Mouse (Mus musculus) stomach, embryonic 15.5 days (tissue): ENCODE data around the gene Rasgrp3. TPM values are rescaled to one million over a fixed set of nuclear protein-coding genes. Genes with fewer than 3 reads are reported as not detected.
"Not testable (repeated sequence)": the region's sequence is repeated elsewhere in the genome, so short reads cannot be mapped to it uniquely, and the experiment has no call there.

Source experiments
- ATAC-seq: fragments of 200-750 bp; cut with Nextera tagmentation; 2 replicates; pipeline ENCODE4 v1.8.0; 2017; ENCODE audit warnings: low read depth, moderate number of reproducible peaks, moderate TSS enrichment; ENCODE audit not compliant: insufficient read depth, low FRiP score
- H3K27ac ChIP-seq: fragments of 300-500 bp; sonication (generic); 2 replicates; pipeline ENCODE4 v1.5.1; 2015; ENCODE audit warnings: mild to moderate bottlenecking, inconsistent platforms
- H3K27me3 ChIP-seq: fragments of 300-500 bp; sonication (generic); replicated peaks from 2 replicates; pipeline ENCODE4 v1.6.1; 2015; ENCODE audit warnings: inconsistent platforms
- H3K36me3 ChIP-seq: fragments of 300-500 bp; sonication (generic); 2 replicates; pipeline ENCODE4 v1.6.1; 2015; ENCODE audit warnings: inconsistent platforms
- H3K4me1 ChIP-seq: fragments of 300-500 bp; sonication (generic); 2 replicates; pipeline ENCODE4 v1.6.1; 2015; ENCODE audit warnings: inconsistent platforms
- H3K4me2 ChIP-seq: fragments of 300-500 bp; sonication (generic); 2 replicates; pipeline ENCODE4 v1.6.1; 2015; ENCODE audit warnings: mild to moderate bottlenecking, inconsistent platforms
- H3K4me3 ChIP-seq: fragments of 300-500 bp; sonication (generic); replicated peaks from 2 replicates; pipeline ENCODE4 v1.5.1; 2015; ENCODE audit warnings: inconsistent platforms
- H3K9ac ChIP-seq: fragments of 300-500 bp; sonication (generic); 2 replicates; pipeline ENCODE4 v1.6.1; 2015; ENCODE audit warnings: inconsistent platforms
- H3K9me3 ChIP-seq: fragments of 300-500 bp; sonication (generic); 2 replicates; pipeline ENCODE4 v1.6.1; 2016; ENCODE audit warnings: inconsistent platforms
- WGBS: fragments of 180-500 bp; shearing (Covaris S2); methylation state at CpG from one replicate; pipeline ENCODE4 v1.1.7; 2015; 5-methylcytosine and 5-hydroxymethylcytosine counted together
- polyA plus RNA-seq: library from polyadenylated mRNA; unstranded; fragments of >200 nt; fragmentation: Nextera tagmentation; extraction: Ambion mirVana; gene quantifications from 2 replicates; pipeline ENCODE4 v1.2.1, GENCODE M21; 2015

Rasgrp3 gene
- polyA plus RNA-seq, 1 experiment from 2014 or later: 15.2 TPM

GRCm38 (mm10) chr17:75439062-75439461 is 3.4 kb downstream of the Rasgrp3 start:
- no peaks in the 10 kb centered on the region for H3K4me1 ChIP-seq
- no peaks in the 10 kb centered on the region for H3K36me3 ChIP-seq
- no peak for ATAC-seq
- 83% methylated on average over 14 of the region's 14 CpGs for WGBS
- H3K4me2 ChIP-seq: no peak overlapping the region
- H3K4me3 ChIP-seq: no peak overlapping the region
- no peak overlapping the region for H3K27ac ChIP-seq
- H3K27me3 ChIP-seq: no peaks in the 10 kb centered on the region
- no peak overlapping the region for H3K9ac ChIP-seq
- no peaks in the 10 kb centered on the region for H3K9me3 ChIP-seq

GRCm38 (mm10) chr17:75440619-75441018 is 4.9 kb downstream of the Rasgrp3 start:
- no peaks in the 10 kb centered on the region for H3K36me3 ChIP-seq
- H3K9ac ChIP-seq: no peak overlapping the region
- no peak overlapping the region for H3K4me2 ChIP-seq
- H3K4me1 ChIP-seq: no peaks in the 10 kb centered on the region
- whole genome bisulfite sequencing: 39% methylated on average over 7 of the region's 7 CpGs
- no peak overlapping the region for H3K4me3 ChIP-seq
- H3K27ac ChIP-seq: no peak overlapping the region
- no peaks in the 10 kb centered on the region for H3K27me3 ChIP-seq
- ATAC-seq: no peak
- H3K9me3 ChIP-seq: no peaks in the 10 kb centered on the region

GRCm38 (mm10) chr17:75441260-75441830 is 5.6 kb downstream of the Rasgrp3 start:
- Histone ChIP-seq H3K4me3 (no peak overlapping the region), H3K27me3 (no peaks in the 10 kb centered on the region), H3K36me3 (no peaks in the 10 kb centered on the region), H3K9me3 (no peaks in the 10 kb centered on the region), H3K4me1 (no peaks in the 10 kb centered on the region), H3K27ac (no peak overlapping the region), H3K4me2 (no peak overlapping the region), H3K9ac (no peak overlapping the region)
- WGBS: 54% methylated on average over 5 of the region's 5 CpGs
- ATAC-seq: no peak

GRCm38 (mm10) chr17:75442352-75442751 is 6.7 kb downstream of the Rasgrp3 start:
- Histone ChIP-seq H3K27ac (no peak overlapping the region), H3K4me2 (no peak overlapping the region)
- WGBS: 96% methylated on average over 8 of the region's 8 CpGs

GRCm38 (mm10) chr17:75443064-75443621 is 7.4 kb downstream of the Rasgrp3 start:
- H3K9me3 ChIP-seq: no peaks in the 10 kb centered on the region
- no peaks in the 10 kb centered on the region for H3K27me3 ChIP-seq
- no peak overlapping the region for H3K27ac ChIP-seq
- no peak for ATAC-seq
- 78% methylated on average over 6 of the region's 6 CpGs for WGBS
- no peak overlapping the region for H3K4me2 ChIP-seq
- H3K4me3 ChIP-seq: no peak overlapping the region
- H3K4me1 ChIP-seq: no peaks in the 10 kb centered on the region
- no peak overlapping the region for H3K9ac ChIP-seq
- H3K36me3 ChIP-seq: no peaks in the 10 kb centered on the region

More at GRCm38 (mm10) chr17:75442352-75442751, 6.7 kb downstream of the Rasgrp3 start:
- no peak overlapping the region for H3K4me3 ChIP-seq
- H3K4me1 ChIP-seq: no peaks in the 10 kb centered on the region
- no peaks in the 10 kb centered on the region for H3K36me3 ChIP-seq
- no peak overlapping the region for H3K9ac ChIP-seq
- no peak for ATAC-seq
- H3K9me3 ChIP-seq: no peaks in the 10 kb centered on the region
- no peaks in the 10 kb centered on the region for H3K27me3 ChIP-seq

- H3K4me1 ChIP-seq: no peaks in the 10 kb centered on the region
- H3K27me3 ChIP-seq: no peaks in the 10 kb centered on the region
- WGBS: 93% methylated on average over 3 of the region's 3 CpGs
- H3K27ac ChIP-seq: no peak overlapping the region
- no peaks in the 10 kb centered on the region for H3K9me3 ChIP-seq
- ATAC-seq: no peak
- no peak overlapping the region for H3K4me2 ChIP-seq
- no peak overlapping the region for H3K4me3 ChIP-seq
- H3K36me3 ChIP-seq: no peaks in the 10 kb centered on the region
- no peak overlapping the region for H3K9ac ChIP-seq
Measured at GRCm38 (mm10) chr17:75448257-75448656, 12.6 kb downstream of the Rasgrp3 start.

GRCm38 (mm10) chr17:75449022-75449421 is 13.3 kb downstream of the Rasgrp3 start:
- WGBS: 24% methylated on average over 1 of the region's 1 CpGs
- ATAC-seq: no peak
- no peak overlapping the region for H3K4me3 ChIP-seq

GRCm38 (mm10) chr17:75452313-75452712 is 16.6 kb downstream of the Rasgrp3 start:
- H3K9me3 ChIP-seq: no peaks in the 10 kb centered on the region
- no peak overlapping the region for H3K4me2 ChIP-seq
- H3K27ac ChIP-seq: no peak overlapping the region
- no peak overlapping the region for H3K4me3 ChIP-seq
- 76% methylated on average over 4 of the region's 4 CpGs for WGBS
- H3K27me3 ChIP-seq: no peaks in the 10 kb centered on the region
- H3K9ac ChIP-seq: no peak overlapping the region
- no peaks in the 10 kb centered on the region for H3K36me3 ChIP-seq
- ATAC-seq: no peak
- H3K4me1 ChIP-seq: no peaks in the 10 kb centered on the region

More at GRCm38 (mm10) chr17:75449022-75449421, 13.3 kb downstream of the Rasgrp3 start:
- no peaks in the 10 kb centered on the region for H3K27me3 ChIP-seq
- no peaks in the 10 kb centered on the region for H3K36me3 ChIP-seq
- H3K4me1 ChIP-seq: no peaks in the 10 kb centered on the region
- no peak overlapping the region for H3K4me2 ChIP-seq
- H3K27ac ChIP-seq: no peak overlapping the region
- no peaks in the 10 kb centered on the region for H3K9me3 ChIP-seq
- H3K9ac ChIP-seq: no peak overlapping the region

- Histone ChIP-seq H3K4me2 (no peak overlapping the region), H3K9ac (no peak overlapping the region), H3K27me3 (no peaks in the 10 kb centered on the region), H3K36me3 (no peaks in the 10 kb centered on the region), H3K27ac (no peak overlapping the region), H3K4me1 (no peaks in the 10 kb centered on the region), H3K9me3 (no peaks in the 10 kb centered on the region), H3K4me3 (no peak overlapping the region)
- ATAC-seq: no peak
Measured at GRCm38 (mm10) chr17:75453639-75454038, 17.9 kb downstream of the Rasgrp3 start.

GRCm38 (mm10) chr17:75456096-75456495 is 20.4 kb downstream of the Rasgrp3 start:
- ATAC-seq, H3K4me3 ChIP-seq: not testable (repeated sequence)
- WGBS: 84% methylated on average over 9 of the region's 9 CpGs

GRCm38 (mm10) chr17:75460621-75461020 is 24.9 kb downstream of the Rasgrp3 start:
- WGBS: 93% methylated on average over 6 of the region's 6 CpGs

More at GRCm38 (mm10) chr17:75456096-75456495, 20.4 kb downstream of the Rasgrp3 start:
- H3K4me1 ChIP-seq, H3K4me2 ChIP-seq, H3K9ac ChIP-seq, H3K36me3 ChIP-seq, H3K27me3 ChIP-seq, H3K27ac ChIP-seq, H3K9me3 ChIP-seq: not testable (repeated sequence)

GRCm38 (mm10) chr17:75461771-75462170 is 26.1 kb downstream of the Rasgrp3 start:
- ATAC-seq: no peak
- Histone ChIP-seq H3K27me3 (no peaks in the 10 kb centered on the region), H3K9ac (no peak overlapping the region), H3K4me2 (no peak overlapping the region), H3K4me1 (0 out of 2 replicates have a peak, but pooled peaks cover 13% of the 10 kb centered on the region), H3K36me3 (no peaks in the 10 kb centered on the region), H3K4me3 (no peak overlapping the region), H3K9me3 (no peaks in the 10 kb centered on the region), H3K27ac (no peak overlapping the region)
- WGBS: 79% methylated on average over 1 of the region's 1 CpGs

More at GRCm38 (mm10) chr17:75460621-75461020, 24.9 kb downstream of the Rasgrp3 start:
- Histone ChIP-seq H3K27me3 (no peaks in the 10 kb centered on the region), H3K9ac (no peak overlapping the region), H3K36me3 (no peaks in the 10 kb centered on the region), H3K27ac (no peak overlapping the region), H3K4me3 (no peak overlapping the region), H3K9me3 (no peaks in the 10 kb centered on the region), H3K4me1 (0 out of 2 replicates have a peak, but pooled peaks cover 13% of the 10 kb centered on the region), H3K4me2 (no peak overlapping the region)
- ATAC-seq: no peak
